Mouse (Mus musculus) right cerebral cortex, postnatal 14 days (tissue): ENCODE measurements around the gene AC140267.1.
A peak's percentile ranks its signal among the peaks of the same experiment; 100 is the strongest.

Experiments used
- DNase-seq: peaks from one replicate; pipeline ENCODE4 v3.0.0; 2022

Gene AC140267.1

GRCm38 (mm10) chr15:80235535-80235934 lies at the start of gene AC140267.1:
TSS of gene AC140267.1 (plus strand) at chr15:80235835.
- DNase-seq = no peak

- DNase-seq = no peak
These were observed 46.7 kb upstream of the AC140267.1 start for GRCm38 (mm10) chr15:80188927-80189326.

DNA sequence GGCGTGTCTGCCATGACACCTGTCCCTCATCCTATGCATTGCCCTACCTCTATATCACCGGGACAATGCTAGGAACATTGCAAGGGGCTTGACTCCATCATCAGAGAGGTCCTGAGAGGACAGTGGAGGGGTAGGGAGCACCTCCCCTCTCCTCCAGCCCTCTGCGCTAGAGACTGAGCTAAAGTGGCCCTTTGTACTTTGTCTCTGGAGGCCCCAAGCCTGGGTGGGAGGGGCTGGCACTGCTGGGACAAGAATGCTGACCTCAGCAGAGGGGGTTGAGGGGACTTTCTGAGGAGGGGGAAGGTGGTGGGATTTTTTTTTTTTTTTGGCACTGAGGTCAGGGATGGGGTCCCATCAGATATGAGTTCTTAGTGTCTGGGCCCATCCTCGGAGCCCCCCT lies 45.6 kb upstream of the AC140267.1 start:
- no peak for DNase-seq

GRCm38 (mm10) chr15:80191585-80192245 lies 43.9 kb upstream of the AC140267.1 start:
- no peak for DNase-seq

DNA sequence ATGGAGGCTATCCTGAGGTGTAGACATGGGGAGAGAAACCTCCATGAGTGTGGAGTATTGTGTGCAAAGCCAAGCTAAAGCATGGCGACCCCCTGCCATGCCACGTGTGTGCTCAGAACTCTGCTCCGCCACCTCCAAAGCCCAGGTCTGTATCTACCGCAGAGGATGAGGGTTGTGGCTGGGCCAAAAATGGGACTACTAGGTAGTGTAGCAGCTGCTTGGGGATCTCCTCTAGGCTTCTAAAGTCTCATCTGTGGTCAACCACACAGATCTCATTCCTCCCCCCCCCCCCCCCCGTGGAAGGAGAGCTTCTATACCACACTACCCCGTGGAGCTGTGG lies 43.4 kb upstream of the AC140267.1 start:
- DNase-seq = no peak

DNA sequence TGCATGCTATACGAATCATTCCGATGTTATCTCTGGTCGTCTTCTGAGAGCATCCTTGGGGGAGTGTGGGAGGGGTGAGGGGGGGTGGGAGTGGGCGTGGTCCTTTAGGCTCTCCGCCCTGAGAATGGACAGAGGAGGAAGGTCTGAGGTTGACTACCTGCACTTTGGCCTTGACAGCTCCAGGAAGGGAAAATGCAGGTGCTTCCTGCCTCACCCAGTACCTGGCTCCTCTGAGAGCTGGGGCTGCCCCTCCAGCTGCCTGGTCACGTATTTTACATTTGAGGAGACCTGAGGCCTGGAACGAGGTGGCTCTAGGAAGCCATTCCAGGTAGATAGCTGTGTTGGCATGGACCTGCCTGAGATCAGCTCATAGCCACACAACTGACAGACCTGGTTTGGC lies 42.8 kb upstream of the AC140267.1 start:
- DNase-seq = no peak

DNA sequence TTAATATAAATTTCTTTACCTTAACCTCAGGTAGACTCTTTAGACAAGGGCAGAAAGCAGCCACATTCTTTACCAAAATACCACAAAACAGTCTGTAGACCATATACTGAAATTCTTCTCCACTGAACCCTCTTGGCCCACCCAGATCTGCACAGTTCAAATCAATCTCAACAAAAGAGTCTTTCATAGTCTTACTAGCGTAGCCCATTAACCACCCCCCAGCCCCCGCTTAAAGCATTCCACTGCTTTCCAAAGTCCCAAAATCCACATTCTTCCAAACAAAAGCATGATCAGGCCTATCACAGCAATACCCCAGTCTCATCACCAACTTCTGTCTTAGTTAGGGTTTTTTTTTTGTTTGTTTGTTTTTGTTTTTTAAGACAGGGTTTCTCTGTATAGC lies 36.1 kb upstream of the AC140267.1 start:
- no peak for DNase-seq

GRCm38 (mm10) chr15:80202111-80202775 lies 33.4 kb upstream of the AC140267.1 start:
- no peak for DNase-seq

GRCm38 (mm10) chr15:80203406-80203805 lies 32.2 kb upstream of the AC140267.1 start:
- DNase-seq = no peak

GRCm38 (mm10) chr15:80206057-80206565 lies 29.5 kb upstream of the AC140267.1 start:
- DNase-seq = no peak

GRCm38 (mm10) chr15:80208446-80208845 lies 27.2 kb upstream of the AC140267.1 start:
- DNase-seq = no peak

- DNase-seq = no peak
These were observed 21.9 kb upstream of the AC140267.1 start for GRCm38 (mm10) chr15:80213688-80214087.

- peak; percentile 48 for DNase-seq
These were observed 19.7 kb upstream of the AC140267.1 start for GRCm38 (mm10) chr15:80215716-80216479.

GRCm38 (mm10) chr15:80216480-80216820 lies 19.2 kb upstream of the AC140267.1 start:
- no peak for DNase-seq

DNA sequence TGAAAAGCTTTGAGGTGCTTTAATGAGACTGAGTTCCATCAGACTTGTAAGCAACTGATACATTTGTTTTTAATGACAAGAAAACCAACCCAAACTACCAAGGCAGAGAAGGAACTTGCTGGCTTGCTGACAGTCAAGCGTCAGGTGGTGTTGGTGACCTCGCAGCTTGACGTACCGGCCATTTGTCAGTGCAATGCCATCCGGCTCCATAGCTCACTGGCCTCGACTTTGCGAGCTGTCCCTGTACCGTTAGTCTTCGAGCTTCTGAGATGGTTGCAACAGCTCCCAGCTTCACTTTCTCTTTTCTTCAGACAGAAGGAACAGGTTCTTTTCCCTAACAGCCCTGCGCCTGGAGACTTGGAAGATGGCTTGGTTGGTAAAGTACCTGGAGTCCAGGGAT lies 18.2 kb upstream of the AC140267.1 start:
- DNase-seq = no peak

- no peak for DNase-seq
These were observed 16.4 kb upstream of the AC140267.1 start for GRCm38 (mm10) chr15:80219211-80219610.

GRCm38 (mm10) chr15:80219705-80220657 lies 15.7 kb upstream of the AC140267.1 start:
- no peak for DNase-seq

DNA sequence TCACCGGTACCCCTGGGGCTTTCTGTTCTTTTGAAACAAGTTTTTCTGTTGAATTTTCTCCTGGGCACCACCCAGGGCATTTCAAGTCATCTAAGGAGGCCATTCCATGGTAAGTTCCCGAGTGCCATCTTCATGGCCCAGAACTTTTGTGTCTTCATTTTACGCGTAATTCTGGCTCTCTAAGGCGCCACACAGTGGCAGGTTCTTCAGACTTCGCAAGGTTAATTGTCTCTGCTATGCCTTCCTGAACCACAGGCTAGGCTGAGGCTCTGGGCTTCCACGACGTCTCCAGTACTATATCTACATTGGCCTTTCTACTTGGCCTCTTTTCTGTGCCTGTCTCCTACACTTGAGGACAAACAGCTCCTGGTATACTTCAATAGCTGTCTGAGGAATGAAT lies 14.6 kb upstream of the AC140267.1 start:
- DNase-seq = no peak

DNA sequence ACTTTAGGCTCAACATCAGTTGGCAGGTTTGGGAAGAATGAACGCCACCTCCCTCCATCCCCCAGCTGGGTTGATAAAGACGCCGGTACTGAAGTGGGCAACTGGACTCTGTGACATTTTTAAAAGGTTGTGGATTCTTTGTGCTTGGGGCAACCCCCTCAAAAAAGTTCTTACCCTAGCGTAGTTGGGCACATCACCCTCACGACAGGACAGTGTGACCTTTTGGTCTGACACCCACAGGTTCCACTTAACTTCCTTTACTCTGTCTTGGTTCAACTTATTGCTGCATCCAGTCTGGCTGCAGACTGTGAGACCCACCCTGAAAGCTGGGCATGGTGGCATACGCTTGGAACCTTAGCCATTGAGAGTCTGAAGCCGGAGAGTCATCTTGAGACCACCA lies 11.9 kb upstream of the AC140267.1 start:
- no peak for DNase-seq

- DNase-seq = peak; percentile 66
These were observed 10.4 kb upstream of the AC140267.1 start for GRCm38 (mm10) chr15:80225208-80225607.

DNA sequence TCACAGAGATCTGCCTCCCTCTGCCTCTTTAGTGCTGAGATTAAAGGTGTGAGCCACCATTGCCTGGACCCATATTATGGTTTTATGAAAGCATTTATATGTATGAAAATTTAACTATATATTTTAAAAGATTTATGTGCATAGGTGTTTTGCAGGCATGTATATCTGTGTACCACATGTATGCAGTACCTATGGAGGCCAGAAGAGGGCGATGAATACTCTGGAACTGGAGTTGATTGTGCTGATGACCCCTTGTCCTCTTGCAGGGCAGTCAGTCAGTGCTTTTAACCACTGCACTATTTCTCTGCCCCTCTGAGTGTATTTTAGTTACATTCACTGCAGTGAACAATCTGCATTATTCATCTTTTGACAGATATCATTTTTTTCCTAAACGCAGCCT lies 9.8 kb upstream of the AC140267.1 start:
- DNase-seq = peak; percentile 51

DNA sequence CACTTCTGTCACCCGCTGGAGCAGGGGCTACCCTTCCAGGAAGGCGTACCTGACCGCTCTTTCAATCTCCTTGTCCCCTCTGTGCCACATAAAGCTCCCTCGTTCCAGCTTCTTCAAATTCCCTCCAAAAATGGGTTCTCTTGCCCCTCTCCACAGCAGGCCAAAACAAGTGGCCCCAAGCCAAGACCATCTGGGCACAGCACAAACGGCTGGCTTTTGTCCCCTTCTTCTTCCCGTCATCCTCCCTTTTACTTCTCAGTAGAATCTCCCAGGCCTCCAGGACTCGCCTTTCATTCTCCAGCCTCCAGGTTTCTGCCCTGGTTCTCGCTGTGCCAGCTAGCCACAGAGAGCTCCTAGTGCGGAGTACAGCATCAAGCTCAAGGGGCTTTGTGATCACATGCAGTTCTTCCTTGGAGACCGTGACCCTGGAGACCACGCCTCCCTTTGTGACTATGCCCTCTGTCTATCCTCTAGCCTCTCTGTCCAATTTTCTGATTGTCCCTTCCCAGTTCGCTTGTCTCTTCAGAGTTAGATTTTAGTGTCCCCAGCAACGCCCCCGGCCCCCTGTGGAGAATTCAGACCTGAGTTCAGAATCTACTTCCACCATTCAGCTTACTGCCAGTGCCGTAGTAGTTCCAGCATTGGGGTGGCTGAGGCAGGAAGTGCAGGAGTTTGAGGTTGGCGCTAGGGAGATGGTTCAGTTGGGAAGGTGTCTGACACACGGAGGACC lies 7.4 kb upstream of the AC140267.1 start:
- DNase-seq = no peak
